Mouse (Mus musculus) CD4-positive naive resting alpha-beta T cell, adult 76 days (primary cell): Measurements from ENCODE around the gene Ccnc. TPM values are rescaled to one million over a fixed set of nuclear protein-coding genes. Genes with fewer than 3 reads are reported as not detected.

ENCODE experiments used
- total RNA-seq: library from RNA; stranded (reverse); gene quantifications from one replicate; pipeline ENCODE4 v1.2.4, GENCODE M21; 2023

The Ccnc gene
- total RNA-seq = 27.3 TPM

DNA sequence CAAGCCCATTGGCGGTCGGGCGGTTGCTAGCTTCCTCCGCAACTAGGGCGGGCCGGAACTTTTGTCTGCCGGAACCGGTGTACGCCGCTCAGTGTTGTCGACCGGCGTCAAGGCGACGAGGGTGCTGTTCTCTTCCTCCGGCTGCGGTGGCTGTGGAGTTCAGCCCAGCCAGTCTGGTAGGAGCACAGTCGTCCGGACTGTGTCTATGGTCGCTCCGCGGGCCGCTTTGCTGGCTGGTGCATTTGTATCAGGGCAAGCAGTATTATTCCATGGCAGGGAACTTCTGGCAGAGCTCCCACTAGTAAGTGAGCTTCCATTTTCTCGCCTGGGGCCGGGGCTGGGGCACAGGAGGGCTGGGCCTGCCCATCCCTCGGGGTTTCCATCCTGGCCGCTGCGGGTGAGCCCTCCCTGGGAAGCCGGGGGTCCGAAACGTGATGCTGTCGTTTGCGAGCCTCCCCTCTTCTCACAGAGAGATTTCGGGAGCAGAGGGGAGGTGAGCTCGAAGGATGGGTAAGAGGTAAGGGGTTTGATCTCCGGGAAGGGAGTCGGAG is at the start of gene Ccnc:
Ccnc (plus strand) TSS at position 87 of the 551 bp plus-strand sequence.

DNA sequence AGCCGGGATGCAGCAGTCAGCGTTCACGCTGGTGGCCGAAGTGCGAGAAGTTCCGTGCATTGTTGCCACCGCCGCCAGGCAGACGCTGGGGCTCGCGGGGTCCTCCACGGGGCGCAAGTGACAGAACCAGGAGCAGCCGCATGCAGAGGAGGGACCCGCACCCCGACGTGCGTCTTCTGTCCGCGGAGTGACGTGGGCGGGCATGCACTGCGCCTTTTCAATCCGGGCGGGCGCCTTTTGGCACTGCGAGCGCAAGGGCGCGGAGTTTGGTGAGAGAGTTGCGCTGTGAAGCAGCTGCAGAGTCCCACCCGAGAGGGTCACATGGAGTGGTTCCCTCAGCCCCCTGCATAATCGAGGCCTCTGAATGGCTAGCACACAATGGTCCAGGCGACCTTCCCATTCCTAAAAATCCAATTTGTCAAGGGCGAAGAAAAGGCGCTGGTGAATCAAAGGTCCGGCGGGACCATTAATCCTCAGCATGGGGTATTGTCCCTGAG is 41.9 kb upstream of the Ccnc start, which contains the start of gene Prdm13:
Prdm13 (minus strand) TSS at position 369 of the 497 bp plus-strand sequence.

GRCm38 (mm10) chr4:21766863-21767304 is 39.4 kb downstream of the Ccnc start, which contains the start of the genes Usp45 and Tstd3:
Gene Usp45 (plus strand): TSS chr4:21767156.
Gene Tstd3 (minus strand): TSS chr4:21767212.

Other genes starting within 250 kb of the Ccnc start
- gene Prdm13, start 41.7 kb upstream of the Ccnc start, total RNA-seq = not detected
- gene Usp45, start 39.5 kb downstream of the Ccnc start, total RNA-seq = 26.9 TPM
- 4.2 TPM for gene Tstd3, start 39.5 kb downstream of the Ccnc start, total RNA-seq
- 212 TPM for gene Pnisr, start 119.9 kb downstream of the Ccnc start, total RNA-seq
- gene Coq3, start 152.0 kb downstream of the Ccnc start, total RNA-seq = 3.1 TPM
- gene Faxc, start 203.6 kb downstream of the Ccnc start, total RNA-seq = not detected